Mouse (Mus musculus) spleen, postnatal 36 days (tissue): Measurements from ENCODE around the gene Zmynd8.
A peak's percentile ranks its signal among the peaks of the same experiment; 100 is the strongest.

Source experiments
- DNase-seq, 2 experiments: peaks; one replicate each; pipeline ENCODE4 v3.0.0; 2022; ENCODE audit warnings: low spot score in 2 of 2, mixed read lengths in 1 of 2

Zmynd8 gene

GRCm38 (mm10) chr2:165833468-165833867 is 65.3 kb downstream of the Zmynd8 start:
- no peak for DNase-seq

GRCm38 (mm10) chr2:165832720-165833119 is 66.1 kb downstream of the Zmynd8 start:
- no peak for DNase-seq

- DNase-seq = no peak
Observed at GRCm38 (mm10) chr2:165832295-165832694, 66.5 kb downstream of the Zmynd8 start.

- DNase-seq = no peak
Observed at GRCm38 (mm10) chr2:165831637-165832289, 67.1 kb downstream of the Zmynd8 start.

- DNase-seq = no peak
Observed at GRCm38 (mm10) chr2:165828770-165829169, 70.0 kb downstream of the Zmynd8 start.

GRCm38 (mm10) chr2:165825964-165826712 is 72.7 kb downstream of the Zmynd8 start:
- DNase-seq = peak in 1 of 2 experiments; percentile 26

GRCm38 (mm10) chr2:165825261-165825900 is 73.4 kb downstream of the Zmynd8 start:
- no peak for DNase-seq

- DNase-seq = no peak
Observed at GRCm38 (mm10) chr2:165824826-165825225, 74.0 kb downstream of the Zmynd8 start.

- no peak for DNase-seq
Observed at GRCm38 (mm10) chr2:165822478-165822877, 76.3 kb downstream of the Zmynd8 start.

GRCm38 (mm10) chr2:165821671-165822070 is 77.1 kb downstream of the Zmynd8 start:
- DNase-seq = no peak

GRCm38 (mm10) chr2:165820504-165821095 is 78.2 kb downstream of the Zmynd8 start:
- no peak for DNase-seq

- DNase-seq = no peak
Observed at GRCm38 (mm10) chr2:165820073-165820472, 78.7 kb downstream of the Zmynd8 start.

GRCm38 (mm10) chr2:165818985-165819948 is 79.5 kb downstream of the Zmynd8 start:
- DNase-seq = peak; percentile 44 to 54

GRCm38 (mm10) chr2:165818570-165818969 is 80.2 kb downstream of the Zmynd8 start:
- DNase-seq = no peak

GRCm38 (mm10) chr2:165817437-165817836 is 81.4 kb downstream of the Zmynd8 start:
- no peak for DNase-seq

GRCm38 (mm10) chr2:165815103-165815880 is 83.5 kb downstream of the Zmynd8 start:
- DNase-seq = no peak

GRCm38 (mm10) chr2:165812889-165813288 is 85.9 kb downstream of the Zmynd8 start:
- DNase-seq = no peak

GRCm38 (mm10) chr2:165811536-165811935 is 87.3 kb downstream of the Zmynd8 start:
- DNase-seq = peak; percentile 37 to 38

- no peak for DNase-seq
Observed at GRCm38 (mm10) chr2:165809901-165810477, 88.8 kb downstream of the Zmynd8 start.

- DNase-seq = no peak
Observed at GRCm38 (mm10) chr2:165809091-165809490, 89.7 kb downstream of the Zmynd8 start.
